Mouse (Mus musculus) neural tube, embryonic 10.5 days (tissue): ENCODE measurements at regions not wholly inside any gene's neighbourhood (a gene's known extent, or its start where the extent isn't known, plus 50 kb on each side); places are given as distances from the start of the nearest gene placed in this dataset.

ENCODE experiments used
- DNase-seq: peaks from one replicate; pipeline ENCODE4 v3.0.0-alpha.2; 2017; ENCODE audit warnings: low spot score; ENCODE audit errors: extremely low spot score

DNA sequence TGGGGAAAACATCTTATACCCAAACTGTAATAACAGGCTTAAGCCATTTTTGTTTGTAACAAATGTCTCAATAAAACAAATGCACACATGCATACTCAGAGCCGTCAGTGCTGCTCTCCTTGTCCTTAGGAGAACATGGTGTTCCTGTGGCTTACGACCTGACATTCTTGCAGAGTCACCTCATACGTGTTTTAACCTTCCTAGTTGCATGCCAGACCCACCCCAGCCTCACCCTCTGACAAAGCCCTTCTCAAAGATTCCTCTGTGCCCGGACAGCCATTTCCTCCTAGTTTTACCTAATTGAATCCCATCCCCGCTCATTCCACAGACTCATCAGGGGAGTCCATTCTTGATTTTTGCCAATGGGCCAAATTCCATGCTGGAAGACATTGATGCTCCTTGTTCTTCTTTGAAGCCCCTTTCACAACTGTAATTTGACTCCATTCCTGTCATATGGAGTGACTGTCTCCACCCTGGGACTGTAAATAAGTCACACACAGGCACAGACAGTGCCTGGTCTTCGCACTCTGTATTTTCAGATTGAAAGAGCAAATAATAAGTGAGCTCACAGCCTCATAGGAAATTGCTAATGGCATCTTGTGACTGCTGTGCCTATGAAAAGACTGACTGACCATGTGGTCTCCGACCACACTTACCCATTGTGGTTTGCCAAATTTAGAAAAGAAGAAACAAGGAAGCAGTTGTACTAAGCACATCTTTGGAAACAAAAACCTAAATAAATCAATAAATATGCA lies 206.6 kb upstream of the Gmds start:
- DNase-seq: no peak

DNA sequence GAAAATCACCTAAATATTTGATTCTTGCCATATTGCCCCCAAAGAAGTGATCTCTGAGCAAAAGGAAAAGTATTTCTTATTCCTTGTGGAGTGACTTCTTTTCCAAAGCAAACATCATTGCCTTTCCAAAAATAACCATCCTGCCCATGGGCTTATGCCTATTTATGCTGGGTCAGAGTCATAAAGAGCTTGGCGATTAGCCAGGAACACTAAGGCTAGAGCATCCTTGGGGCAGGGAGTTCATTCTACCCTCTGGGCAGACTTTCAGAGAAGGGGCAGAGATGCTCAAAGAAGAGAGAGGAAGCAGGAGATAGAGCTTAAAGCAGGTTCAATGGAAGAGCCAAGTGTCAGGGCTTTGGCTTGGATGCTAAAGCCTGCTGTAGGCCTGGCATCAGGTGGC lies 203.1 kb upstream of the Gmds start:
- no peak for DNase-seq

DNA sequence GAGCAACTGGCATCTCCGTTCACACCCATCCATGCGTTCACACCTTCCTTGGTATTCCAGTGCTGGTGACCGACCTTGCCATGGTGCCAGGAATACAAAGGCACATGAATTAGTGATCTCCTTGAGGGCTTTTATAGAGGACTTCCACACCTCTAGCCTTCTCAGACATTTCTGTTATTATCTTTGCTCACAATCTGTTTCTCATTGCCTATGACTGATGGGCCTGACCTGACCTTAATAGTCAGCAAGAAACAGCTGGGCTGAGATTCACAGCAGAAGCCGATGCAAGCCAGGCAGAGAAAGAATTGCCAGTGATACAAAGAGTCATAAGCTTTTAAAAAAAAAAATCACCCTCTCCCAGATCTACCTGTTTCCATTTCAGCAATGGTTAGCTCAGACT lies 197.7 kb upstream of the Gmds start:
- peak; percentile 23 for DNase-seq

DNA sequence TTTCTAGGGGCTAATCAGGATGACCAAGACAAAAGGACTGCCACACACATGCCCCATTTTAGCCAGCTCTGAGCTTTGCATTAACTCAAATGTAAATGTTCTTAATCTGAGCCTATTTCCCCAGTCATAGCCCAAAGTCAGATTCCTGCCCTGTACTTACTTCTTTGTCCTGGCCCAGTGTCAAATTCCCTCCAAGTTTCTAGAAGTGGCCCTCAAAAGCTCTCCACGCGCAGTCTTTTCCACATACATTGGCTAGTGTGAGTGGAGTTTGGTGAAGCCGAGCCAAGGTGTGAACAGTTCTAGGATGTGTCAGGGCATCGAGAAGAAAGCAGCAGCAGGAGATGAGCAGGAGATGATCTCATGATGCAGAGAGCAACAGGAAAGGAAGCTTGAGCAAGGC lies 197.1 kb upstream of the Gmds start:
- DNase-seq: no peak

DNA sequence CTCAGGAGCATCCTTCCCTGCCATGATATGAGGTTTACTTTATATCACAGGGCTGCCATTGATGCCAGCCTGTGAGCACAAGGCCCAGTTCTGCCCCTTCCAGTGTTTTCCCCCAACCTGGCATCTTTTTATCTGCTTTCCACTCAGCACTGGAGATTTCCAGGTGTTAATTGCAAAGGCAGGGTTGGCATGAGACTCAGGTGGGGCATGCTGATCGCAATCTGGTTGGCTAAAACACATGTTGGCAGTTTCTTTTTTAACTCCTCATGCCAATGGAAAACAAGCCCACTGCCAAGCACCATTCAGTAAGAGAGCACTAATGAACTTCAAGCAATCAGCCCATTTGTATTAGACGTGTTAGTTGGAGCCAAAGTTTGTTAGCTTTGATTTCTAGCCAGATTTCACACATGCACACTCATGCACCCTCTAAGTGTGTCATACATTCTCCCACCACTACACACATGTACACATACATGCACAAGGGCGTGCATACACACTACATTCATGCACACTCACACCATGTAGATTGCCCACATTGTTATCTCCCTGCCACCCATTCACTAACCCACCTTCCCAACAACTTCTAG lies 192.5 kb upstream of the Gmds start:
- DNase-seq: no peak

DNA sequence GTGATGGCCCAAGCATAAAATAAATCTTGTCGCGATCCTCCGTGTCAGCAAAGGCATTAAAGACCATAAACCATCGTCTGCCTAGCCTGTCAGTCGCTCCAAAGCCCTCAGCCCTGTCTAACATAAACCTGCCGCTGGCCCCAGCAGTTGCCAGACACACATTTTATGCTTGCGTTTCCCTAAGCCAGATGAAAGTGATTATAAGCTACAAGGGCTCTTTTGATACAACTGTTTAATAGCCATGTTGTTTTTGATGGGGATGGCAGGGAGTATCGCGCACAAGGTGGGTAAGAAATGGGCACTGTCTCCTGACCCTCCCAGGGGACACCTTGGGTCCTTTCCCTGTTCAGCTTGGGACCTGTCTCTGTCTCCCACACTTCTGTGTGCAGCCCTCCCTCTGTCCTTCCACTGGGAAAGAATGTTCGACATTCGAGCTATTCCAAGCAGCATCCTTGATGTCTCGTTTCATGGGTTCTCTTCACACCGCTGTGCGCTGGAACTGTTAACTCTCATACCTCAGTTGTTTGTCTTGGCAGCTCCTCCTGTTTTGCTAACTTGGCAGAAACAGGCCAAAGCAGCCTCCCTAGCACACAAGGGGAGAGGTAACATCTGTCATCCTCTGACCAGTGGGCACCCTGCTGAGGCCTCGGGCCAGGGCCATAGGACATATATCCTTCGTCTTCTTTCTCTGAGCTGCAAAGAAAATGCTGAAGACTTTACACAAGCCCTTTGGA lies 180.2 kb upstream of the Gmds start:
- peak; percentile 46 for DNase-seq

DNA sequence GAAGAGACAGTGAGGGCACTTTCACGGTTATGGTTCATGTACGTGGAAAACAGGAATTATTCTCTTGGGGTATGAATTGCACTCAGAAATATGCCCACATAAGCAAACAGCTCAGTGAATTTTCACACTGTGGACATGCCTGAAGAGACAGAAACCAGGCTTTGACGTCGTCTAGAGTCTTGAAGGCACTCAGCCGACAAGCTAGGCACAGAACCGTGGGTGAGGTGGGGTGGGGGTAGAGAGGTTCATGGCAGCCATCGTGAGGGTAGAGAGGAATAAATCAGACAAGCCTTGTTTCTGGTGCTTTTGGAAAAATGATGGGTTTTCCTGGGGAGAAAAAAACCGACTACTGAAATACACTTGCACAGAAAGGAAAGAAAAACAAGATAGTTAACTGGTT lies 179.0 kb upstream of the Gmds start:
- no peak for DNase-seq

DNA sequence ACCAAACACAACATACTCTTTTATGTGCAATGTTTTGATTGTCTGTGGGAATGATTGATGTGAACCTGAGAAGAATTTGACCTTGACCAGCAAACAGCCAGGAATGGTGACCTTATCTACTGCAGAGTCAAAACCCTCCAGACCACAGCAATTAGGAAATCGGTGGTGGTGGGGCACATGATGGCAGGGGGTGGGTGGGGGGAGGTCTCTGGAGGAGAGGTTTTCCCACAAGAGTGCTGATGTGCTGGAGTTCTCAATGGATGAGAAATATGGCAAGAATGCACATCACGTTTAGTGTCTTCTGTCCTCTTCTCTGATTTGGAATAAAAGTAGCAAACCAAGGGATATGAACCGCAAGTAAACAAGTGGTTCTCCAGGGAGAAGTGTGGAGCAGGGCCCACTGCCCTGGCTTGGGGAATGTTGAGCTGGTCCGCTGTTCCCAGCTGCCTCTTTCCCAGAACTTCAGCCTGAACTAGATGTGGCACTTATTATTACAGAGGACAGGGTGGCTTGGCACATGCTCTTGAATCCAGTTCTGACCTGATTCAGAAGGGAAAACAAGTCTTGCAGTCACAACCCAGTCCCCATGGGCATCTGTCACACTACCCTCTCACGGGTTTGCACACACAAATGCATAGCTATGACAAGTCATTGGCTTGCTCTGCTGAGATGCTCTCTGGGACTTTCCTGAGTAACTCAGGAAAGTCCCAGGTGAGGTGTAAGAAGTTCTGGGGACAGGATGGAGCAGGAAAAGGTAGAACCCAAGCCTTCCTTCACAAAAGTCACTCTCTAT lies 170.9 kb upstream of the Gmds start:
- DNase-seq: no peak

DNA sequence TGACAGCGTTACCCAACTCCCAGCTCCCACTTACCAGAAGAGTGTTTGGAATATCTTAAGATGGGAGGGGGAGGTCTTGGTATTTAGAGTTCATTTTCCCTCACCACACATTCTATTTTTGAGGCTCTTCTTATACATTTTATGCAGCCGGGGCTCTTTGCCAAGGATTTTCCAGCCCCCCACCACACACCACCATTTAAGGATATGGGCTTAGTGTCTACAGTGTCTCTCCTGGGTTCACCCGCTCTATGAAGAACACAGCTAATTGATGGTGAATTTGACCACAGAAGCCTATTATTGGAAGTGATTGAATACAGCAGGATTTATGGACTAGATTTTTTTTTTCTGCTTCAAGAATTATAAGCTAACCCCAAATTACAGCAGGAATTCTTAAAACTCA lies 169.9 kb upstream of the Gmds start:
- no peak for DNase-seq

DNA sequence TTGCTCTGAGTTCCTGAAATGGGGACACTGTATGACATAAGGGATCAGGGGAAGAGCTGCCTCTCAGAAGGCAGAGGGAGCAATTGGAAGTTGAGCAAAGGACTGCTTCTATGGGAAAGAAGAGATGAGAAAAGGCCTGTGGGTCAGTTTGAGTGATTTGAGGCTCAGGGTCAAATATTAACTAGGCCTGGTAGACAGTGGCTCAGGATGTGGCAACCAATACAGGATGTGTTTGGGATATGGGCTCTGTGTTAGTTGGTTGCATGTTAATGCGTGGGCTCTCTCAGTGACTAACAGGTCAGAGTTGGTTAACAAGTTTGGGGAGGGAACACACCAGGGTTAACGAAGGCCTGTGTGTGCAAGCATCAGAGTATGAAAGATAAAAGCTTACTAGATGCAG lies 169.3 kb upstream of the Gmds start:
- no peak for DNase-seq

DNA sequence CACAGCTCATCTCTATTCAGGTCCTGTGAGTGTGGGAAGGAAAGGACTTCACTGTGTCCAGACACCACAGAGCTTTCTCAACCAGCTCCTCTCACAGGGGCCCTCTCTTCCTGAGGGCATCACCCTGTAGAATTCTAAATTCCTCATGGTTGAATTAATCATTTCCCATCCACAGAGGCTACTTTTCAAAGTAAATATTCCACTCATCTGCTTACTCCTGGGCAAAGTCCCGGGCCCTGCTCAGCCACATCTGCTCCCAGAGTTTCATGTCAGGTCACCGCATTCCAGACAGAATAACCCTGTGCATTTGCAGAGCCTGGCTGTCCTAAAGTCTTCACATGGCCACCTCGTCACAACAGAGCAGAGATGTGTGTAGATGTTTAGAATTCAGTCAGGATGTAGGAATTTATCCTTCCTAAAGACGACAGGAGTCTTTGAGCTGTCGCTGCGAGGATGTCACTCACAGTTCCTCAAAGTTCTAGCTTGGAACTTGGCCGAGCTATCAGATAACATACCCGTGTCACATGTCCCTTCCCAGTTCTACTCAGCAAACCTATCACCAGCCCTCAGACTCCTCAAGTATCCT lies 159.8 kb upstream of the Gmds start:
- DNase-seq: no peak

DNA sequence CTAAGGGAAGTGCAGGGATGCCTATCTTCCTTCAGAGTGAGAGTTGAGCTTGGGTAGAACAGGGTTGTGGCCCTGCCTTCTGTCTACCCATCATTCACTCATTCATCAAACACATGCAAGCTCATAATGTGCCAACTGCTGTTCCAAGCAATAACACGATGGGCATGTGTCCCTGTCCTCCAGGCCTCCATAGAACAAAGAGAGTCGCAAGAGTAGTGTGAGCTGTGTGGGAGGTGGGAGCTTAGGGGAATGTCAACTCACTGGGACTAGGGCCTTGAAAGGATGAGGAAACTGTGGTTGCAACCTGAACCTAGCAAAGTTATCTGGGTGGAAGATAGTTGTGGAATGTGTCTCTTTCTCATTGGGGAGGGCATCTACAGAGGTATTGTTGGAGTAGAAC lies 157.7 kb upstream of the Gmds start:
- no peak for DNase-seq

DNA sequence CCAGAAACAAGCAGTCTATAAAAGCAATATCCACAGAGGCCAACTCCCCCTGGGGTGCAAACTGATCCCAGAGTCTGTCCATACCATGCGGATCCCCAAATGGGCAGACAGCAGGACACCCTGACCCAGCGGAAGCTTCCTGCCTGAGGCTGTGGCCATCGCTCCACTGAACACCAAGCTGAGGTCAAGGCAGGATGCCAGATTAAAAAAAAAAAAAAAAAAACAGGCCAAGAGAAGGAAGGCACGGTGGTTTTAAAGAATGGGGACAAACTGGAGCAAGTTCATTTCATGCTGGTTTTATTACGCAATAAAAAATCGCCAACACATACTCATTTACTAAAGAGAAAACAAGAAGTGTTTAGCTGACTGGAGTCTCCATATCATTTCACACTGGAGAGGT lies 156.5 kb upstream of the Gmds start:
- DNase-seq: no peak

DNA sequence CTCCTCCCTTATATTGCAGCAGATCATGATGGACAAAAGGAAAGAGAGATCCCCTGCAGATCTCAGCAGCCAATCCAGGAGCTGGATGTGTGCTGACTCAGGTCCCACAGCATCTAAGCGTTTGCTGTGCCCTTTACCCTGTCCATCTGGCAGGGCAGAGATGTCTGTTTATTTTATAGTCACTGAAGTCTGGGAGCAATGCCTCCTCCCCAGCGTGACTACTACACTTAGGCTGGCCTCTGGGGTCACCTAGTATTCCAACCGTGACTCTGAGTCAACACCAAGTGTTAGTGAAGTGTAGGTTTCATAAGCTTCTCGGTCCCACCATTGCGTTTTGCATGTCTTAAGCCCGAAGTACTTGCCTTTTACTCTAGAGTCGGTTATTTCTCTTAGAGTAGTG lies 155.3 kb upstream of the Gmds start:
- no peak for DNase-seq

DNA sequence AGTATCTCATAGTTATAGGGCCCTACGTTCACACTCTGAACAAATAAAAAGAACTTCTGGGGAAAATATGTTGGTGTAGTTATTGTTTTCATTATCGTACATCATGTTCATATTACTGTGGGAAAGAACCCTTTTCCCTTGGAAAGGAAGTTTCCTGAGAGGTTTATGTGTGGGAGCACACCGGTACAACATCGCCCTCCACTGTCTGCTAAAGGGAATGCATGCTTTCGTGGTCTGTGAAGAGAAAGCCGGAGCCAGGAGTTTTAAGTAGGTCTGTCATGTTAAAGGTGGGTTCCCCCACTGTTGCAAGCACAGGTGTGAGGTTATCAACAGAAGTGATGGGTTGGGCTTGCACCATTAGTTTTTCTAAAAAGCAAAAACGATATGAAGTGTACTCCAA lies 154.8 kb upstream of the Gmds start:
- peak; percentile 67 for DNase-seq

DNA sequence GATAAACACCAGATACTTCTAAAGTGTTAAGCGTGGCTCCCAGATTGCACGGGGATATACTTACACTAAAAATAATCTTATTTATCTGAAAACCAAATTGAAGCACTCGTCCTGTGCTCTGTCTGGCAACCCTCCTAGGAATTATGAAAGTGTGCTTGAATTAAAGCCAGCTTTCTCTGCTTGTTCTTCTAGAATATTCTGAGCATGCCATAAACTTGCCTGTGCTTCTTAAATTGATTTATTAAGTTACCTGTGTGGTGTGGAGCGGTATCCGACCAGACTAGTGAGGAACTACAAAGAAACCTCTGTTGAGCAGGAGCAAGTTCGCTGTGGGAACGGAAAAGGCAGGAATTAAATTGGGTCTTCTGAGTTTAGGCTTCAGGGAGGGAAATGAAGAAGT lies 154.0 kb upstream of the Gmds start:
- DNase-seq: no peak

DNA sequence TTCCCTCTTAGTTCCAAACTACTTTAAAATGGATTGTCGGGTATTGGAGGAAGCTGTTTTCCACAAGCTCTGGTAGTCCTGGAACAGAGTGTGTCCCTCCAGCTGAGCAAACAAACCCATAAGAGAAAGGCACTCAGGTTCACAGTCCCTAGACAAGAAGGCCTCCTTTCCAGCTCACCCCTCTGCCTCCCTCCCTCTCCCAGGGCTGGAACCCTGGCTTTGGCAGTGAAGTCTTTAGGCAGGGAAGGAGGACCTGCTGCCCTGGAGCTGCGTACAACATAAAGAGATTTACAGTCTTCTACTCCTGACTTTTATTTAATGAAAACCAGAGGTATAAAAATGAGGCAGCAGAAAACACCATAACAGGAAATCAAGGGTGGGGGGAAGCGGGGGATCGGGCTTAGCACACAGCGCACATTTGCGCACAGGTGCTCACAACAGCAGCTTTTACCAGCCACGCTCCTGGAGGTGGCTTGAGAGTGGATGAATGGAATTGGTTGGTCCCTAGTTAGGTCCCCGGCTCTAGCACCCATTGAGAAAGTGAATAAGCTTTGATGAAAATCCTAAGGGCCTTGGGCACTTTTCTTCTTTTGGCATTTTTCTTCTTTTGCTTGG lies 143.0 kb upstream of the Gmds start:
- DNase-seq: no peak

DNA sequence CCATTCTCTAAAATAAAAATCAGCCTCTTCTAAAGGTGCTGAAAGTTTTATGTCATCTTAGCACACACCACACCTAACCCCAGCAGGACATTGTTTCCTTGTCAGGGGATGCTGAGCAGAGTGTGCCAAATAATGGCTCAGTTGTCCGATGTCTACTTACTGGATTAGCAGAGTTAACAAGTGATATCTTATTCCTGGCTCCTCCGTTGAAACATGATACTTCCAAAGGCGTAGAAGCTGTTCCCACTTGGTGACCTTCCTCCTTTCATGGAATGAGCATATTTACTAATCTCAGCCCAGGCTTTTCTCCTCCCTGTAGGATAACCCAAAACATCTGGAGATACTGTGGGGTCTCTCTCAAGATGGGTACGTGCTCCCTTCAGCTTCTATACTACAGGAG lies 141.5 kb upstream of the Gmds start:
- no peak for DNase-seq

DNA sequence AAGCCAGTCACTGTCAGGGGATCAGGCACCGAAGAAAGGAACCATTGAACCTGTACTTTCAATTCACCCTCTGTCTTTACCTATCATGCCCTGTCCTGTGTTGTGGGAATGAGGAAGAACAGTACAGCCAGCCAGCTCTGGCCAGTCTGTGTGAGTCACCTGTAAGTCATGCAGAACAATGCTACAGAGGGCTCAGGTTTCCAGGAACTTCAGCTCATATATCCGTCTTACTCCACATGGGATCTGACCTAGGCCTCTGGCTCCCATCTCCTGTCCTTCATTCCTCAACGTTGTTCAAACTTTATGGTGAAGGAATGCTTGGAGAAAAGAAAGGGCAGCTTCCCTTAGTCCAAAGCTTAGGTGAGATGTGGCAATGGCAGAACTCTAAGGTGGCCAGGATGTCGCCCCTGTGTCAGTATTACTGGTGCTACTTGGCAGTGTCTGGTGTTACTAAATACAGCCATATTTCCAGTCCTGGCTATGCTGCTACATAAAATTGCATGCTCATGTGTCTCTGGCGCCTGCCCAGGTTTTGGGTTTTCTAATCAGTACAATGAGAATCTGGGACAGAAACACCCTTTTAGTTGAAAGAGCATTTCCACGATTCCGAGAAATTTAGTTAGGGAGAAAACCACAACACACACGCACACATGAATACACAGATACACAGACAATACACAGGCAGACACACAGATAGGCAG lies 140.7 kb upstream of the Gmds start:
- DNase-seq: no peak

DNA sequence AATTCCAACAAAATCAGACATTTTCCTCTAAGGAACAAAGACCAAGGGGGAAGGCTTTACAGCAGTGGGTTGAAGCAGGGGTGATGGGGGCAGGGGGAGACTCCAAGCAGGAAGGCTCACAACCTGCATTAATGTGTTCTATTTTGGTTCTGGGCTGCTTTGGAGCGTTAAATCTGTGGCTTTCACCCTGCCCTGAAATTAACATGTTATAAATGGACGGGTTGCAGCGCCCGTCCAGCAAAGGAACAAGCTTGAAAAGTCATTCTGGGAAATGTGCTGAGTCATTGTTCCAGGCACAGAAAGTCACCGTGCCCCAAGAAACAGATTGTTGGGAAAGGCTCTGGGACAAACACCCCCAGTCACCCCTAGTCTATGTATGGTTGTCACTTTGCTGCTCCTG lies 127.2 kb upstream of the Gmds start:
- DNase-seq: no peak
